Mouse (Mus musculus) left cerebral cortex, postnatal 4 days (tissue): ENCODE data around the gene Phka1. TPM values are rescaled to one million over a fixed set of nuclear protein-coding genes. Genes with fewer than 3 reads are reported as not detected.
A peak's percentile ranks its signal among the peaks of the same experiment; 100 is the strongest.
"Not testable (repeated sequence)": the region's sequence is repeated elsewhere in the genome, so short reads cannot be mapped to it uniquely, and the experiment has no call there.

ENCODE experiments used
- DNase-seq: peaks from one replicate; pipeline ENCODE4 v3.0.0-alpha.2; 2022
- intact Hi-C: fragments of 180-260 bp; cut with DNase I; formaldehyde crosslinking; loops from one replicate; pipeline ENCODE4 v1.15.1; 2025
- total RNA-seq, 2 experiments: library from RNA; stranded (reverse); gene quantifications; 2 replicates each; pipeline ENCODE4 v1.2.3; 2021

Gene Phka1
- 10 to 100 TPM in 1 of 2 experiments, 1 to 10 TPM in 1; 9.3 to 10.0 TPM for total RNA-seq

GRCm38 (mm10) chrX:102643823-102644572 lies at the start of gene Phka1:
Gene Phka1 (minus strand): TSS chrX:102644246.
- intact Hi-C loops = no loop called here
- peak; percentile 66 for DNase-seq

GRCm38 (mm10) chrX:102689252-102689651 lies 45.2 kb upstream of the Phka1 start:
- DNase-seq = peak; percentile 28
- intact Hi-C loops = not testable (repeated sequence)

- intact Hi-C loops = not testable (repeated sequence)
These were observed 42.8 kb upstream of the Phka1 start, which contains the start of gene Gm3880 for GRCm38 (mm10) chrX:102686872-102687271. Gene Gm3880 (minus strand): TSS chrX:102686972.

GRCm38 (mm10) chrX:102684706-102685105 lies 40.7 kb upstream of the Phka1 start:
- intact Hi-C loops, DNase-seq: not testable (repeated sequence)

More at GRCm38 (mm10) chrX:102686872-102687271, 42.8 kb upstream of the Phka1 start, which contains the start of gene Gm3880:
- not testable (repeated sequence) for DNase-seq

GRCm38 (mm10) chrX:102666641-102667040 lies 22.6 kb upstream of the Phka1 start:
- intact Hi-C loops = loop anchor here (2.0 kb wide), 1 partner anchor 290 kb away; no protein-coding TSS in a partner anchor
- no peak for DNase-seq

GRCm38 (mm10) chrX:102660712-102661111 lies 16.7 kb upstream of the Phka1 start:
- no peak for DNase-seq
- intact Hi-C loops = no loop called here

- intact Hi-C loops = no loop called here
- DNase-seq = no peak
These were observed 1.6 kb upstream of the Phka1 start for GRCm38 (mm10) chrX:102645691-102646090.

- intact Hi-C loops = no loop called here
- DNase-seq = no peak
These were observed 1.1 kb upstream of the Phka1 start for GRCm38 (mm10) chrX:102645146-102645545.

- intact Hi-C loops = no loop called here
- no peak for DNase-seq
These were observed 516 bp upstream of the Phka1 start for GRCm38 (mm10) chrX:102644573-102644951.

- DNase-seq = no peak
- intact Hi-C loops = no loop called here
These were observed 42.8 kb downstream of the Phka1 start for GRCm38 (mm10) chrX:102601269-102601668.

- peak; percentile 13 for DNase-seq
- intact Hi-C loops = no loop called here
These were observed 55.5 kb downstream of the Phka1 start for GRCm38 (mm10) chrX:102588560-102588959.

GRCm38 (mm10) chrX:102571186-102571585 lies 72.9 kb downstream of the Phka1 start:
- no peak for DNase-seq
- intact Hi-C loops = no loop called here

- intact Hi-C loops = no loop called here
- DNase-seq = no peak
These were observed 87.1 kb downstream of the Phka1 start for GRCm38 (mm10) chrX:102556906-102557305.

GRCm38 (mm10) chrX:102509205-102509604 lies 134.8 kb downstream of the Phka1 start:
- intact Hi-C loops = no loop called here

GRCm38 (mm10) chrX:102504644-102505481 lies 139.2 kb downstream of the Phka1 start, which contains the start of gene Hdac8:
Gene Hdac8 (minus strand): TSS chrX:102505359.
- peak; percentile 47 for DNase-seq
- intact Hi-C loops = no loop called here

More at GRCm38 (mm10) chrX:102509205-102509604, 134.8 kb downstream of the Phka1 start:
- DNase-seq = no peak

- intact Hi-C loops = no loop called here
These were observed 139.9 kb downstream of the Phka1 start for GRCm38 (mm10) chrX:102504179-102504578.

GRCm38 (mm10) chrX:102493992-102494730 lies 149.9 kb downstream of the Phka1 start:
- intact Hi-C loops = no loop called here
- peak; percentile 10 for DNase-seq

More at GRCm38 (mm10) chrX:102504179-102504578, 139.9 kb downstream of the Phka1 start:
- no peak for DNase-seq

GRCm38 (mm10) chrX:102485575-102485974 lies 158.5 kb downstream of the Phka1 start:
- intact Hi-C loops = no loop called here
- DNase-seq = no peak

- no peak for DNase-seq
- intact Hi-C loops = loop anchor here (5.0 kb wide), 1 partner anchor 297 kb away; no protein-coding TSS in a partner anchor
These were observed 164.4 kb downstream of the Phka1 start for GRCm38 (mm10) chrX:102479665-102480064.

- intact Hi-C loops = loop anchor here (5.0 kb wide), 1 partner anchor 297 kb away; no protein-coding TSS in a partner anchor
- no peak for DNase-seq
These were observed 165.1 kb downstream of the Phka1 start for GRCm38 (mm10) chrX:102478965-102479364.
